Mouse (Mus musculus) cerebellum, adult 8-10 months (tissue): ENCODE measurements at regions not wholly inside any gene's neighbourhood (a gene's known extent, or its start where the extent isn't known, plus 50 kb on each side); places are given as distances from the start of the nearest gene placed in this dataset.

Experiments
- DNase-seq: peaks from one replicate; pipeline ENCODE4 v3.0.0; 2022

DNA sequence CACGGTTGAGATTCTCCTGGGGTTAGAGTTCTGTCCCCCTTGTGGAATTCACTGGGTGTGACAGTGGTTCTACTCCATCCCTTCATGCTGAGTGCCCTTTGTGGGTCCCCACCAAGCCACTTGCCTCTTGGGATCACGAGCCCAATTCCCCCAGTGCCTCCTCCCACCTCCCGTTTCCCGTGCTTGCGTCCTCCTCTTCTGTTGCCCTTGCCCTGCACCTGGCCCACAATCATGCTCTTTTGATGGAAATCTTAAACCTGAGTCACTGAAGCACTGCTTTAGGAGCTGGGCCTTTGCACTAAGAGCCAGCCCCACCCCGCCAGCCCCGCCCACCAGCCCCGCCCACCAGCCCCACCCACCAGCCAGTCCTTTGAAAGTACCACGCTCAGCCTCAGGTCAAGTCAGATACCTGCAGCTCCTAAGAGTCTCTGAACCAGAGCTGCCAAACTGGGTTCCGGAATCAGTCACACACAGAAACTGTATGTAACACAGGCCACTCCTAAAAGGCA lies 79.8 kb upstream of the Sertad2 start:
- DNase-seq: no peak

DNA sequence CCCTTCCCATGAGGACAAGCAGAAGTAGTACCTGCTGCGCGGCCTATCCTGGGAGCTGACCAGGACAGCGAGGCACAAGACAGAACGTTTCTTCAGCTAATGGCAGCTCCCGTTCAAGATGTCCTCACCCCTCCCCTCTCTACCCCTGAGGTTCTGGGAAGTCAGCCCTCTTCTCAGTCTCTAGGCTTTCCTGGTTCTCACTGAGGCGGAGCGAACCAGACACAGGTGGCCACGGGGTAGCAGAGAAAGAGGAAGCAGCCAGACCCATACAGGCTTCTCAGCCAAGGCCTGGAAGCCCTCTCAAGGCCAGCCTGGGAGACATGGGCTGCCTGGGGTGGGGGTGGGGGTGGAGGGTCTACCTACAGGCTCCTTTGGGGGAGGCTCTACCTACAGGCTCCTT lies 78.5 kb upstream of the Sertad2 start:
- DNase-seq: no peak

DNA sequence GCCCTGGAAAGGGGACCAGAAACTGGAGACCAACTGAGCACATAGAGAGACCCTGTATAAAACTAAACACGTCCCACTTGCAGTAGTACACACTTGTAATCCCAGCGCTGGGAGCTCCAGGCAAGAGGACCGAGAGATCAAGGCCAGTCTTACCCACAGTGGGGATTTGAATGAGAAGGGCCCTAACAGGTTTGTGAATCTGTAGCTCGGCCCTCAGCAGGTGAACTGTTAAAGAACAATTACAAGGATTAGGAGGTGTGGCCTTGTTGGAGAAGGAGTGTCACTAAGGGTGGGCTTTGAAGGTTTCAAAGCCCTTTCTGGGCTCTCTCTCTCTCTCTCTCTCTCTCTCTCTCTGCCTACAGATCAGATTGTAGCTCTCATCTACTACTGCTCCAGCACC lies 76.5 kb upstream of the Sertad2 start:
- no peak for DNase-seq

DNA sequence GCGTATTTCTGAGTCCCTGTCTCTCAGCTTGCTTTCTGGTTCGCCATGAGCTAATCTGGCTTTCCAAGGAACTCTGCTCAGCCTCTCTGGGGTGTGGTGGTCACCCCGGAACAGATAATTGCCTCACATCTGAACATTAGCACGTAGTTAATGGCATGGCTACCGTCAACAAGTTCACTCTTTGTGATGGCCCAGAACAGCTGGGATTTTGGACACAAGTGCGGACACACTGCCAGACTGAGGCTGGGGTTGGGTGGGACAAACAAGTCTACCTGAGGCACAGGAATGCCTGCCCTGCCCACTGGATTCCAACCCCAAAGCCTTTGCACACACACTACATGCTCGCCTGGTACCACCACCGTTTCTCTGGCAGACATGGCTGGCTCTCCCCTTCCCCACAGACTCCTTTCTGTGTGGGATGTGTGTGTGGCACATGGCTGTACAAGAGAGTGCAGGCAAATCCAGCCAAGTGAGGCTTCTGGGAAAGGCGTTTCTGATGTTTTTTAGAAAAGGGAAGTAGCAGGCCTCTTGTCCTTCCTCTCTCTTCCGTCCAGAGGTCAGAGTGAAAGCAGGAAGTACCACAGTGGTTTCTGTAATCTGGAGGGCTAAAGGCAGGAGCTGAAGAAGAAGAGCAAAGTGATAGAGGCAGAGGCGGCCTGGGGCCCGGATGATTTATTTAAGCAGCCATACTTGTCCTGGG lies 74.6 kb upstream of the Sertad2 start:
- no peak for DNase-seq

DNA sequence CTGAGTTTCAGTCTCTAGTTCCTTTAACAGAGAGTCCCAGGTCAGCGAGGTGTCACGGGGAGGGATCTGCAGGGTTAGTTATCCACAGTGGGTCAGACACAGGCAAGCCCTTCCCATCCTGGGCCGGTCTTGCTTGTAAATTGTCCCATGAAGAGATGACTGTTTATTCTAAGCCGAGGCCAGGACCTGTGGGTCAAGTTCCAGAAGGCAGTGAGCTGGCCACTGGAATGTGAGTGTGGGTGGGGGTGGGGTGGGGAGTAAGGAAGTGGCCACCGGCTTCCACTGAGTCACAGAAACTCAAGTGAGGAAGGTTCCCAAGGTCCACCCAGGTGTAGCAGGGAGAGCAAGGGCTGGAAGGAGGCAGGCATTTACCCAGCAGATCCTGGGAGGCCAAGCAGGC lies 73.7 kb upstream of the Sertad2 start:
- DNase-seq: no peak

DNA sequence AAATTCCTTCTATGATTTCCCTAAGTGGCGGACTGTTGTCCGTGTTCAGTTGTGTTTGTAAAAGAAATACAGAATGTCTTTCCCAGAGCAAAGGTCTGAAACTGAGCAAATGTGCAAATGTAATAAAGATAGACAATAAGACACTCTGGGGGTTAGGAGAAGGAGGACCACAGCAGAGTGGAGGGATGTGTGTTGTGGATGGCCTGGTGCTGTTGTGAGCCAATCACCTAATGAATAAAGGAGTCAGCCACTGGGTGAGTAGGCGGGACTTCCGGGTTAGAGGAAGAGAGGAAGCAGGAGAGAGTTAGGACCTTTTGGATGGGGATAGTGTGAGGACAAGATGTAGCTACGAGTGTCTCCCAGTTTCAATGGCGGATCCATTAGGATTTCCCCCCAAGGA lies 72.7 kb upstream of the Sertad2 start:
- no peak for DNase-seq

DNA sequence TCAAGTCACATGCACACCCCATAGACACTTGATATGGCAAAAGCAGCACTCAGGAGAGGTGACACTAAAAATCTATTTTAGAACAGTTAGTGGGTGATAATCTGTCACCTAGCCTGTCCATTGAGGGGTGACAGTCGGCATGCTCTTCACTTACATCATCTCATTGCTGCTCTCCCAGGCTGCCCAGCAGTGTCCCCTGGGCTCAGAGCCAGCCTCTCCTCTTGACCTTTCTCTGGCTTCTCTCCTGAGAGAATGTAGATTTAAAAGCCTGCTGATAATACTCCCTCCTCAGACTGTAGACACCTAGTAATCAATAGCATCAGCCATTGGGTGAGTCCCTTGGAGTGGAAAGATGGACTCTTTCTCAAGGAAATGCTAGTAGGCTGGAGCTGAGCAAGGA lies 70.7 kb upstream of the Sertad2 start:
- no peak for DNase-seq

DNA sequence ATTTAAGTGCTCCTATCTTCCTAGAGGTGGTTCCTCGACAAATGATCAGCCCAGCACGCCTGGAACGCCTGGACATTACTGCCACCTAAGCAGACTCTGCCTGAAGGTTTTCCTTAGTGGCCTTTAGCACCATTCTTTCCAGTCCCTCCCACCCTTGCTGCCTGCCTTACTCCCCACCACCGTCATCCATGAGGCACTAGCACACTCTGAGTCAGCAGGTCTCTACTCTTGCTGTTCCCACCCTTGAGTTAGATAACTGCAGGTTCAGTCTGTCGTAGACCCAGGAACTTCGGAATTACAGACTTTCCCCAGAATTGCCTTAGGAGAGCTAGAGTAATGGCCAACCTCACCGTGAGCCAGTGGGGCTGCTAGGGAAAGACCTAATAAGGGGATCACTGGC lies 67.4 kb upstream of the Sertad2 start:
- DNase-seq: no peak

DNA sequence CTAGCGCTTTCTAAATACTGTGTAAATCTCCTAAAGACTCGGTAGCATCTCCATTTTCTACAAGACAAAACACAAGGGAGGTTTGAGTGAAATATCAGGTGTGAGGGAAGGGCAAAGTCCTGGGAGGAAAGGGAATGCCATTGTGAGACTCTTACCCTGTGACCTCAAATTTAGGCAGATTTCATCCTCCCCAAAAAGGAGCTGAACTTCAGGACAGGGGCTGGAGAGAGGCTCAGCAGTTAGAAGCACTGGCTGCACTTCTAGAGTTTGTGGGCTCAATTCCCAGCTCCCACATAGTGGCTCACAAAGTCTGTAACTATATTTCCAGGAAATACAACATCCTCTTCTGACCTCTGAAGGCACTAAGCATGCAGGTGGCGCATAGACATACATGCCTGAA lies 66.6 kb upstream of the Sertad2 start:
- DNase-seq: no peak

DNA sequence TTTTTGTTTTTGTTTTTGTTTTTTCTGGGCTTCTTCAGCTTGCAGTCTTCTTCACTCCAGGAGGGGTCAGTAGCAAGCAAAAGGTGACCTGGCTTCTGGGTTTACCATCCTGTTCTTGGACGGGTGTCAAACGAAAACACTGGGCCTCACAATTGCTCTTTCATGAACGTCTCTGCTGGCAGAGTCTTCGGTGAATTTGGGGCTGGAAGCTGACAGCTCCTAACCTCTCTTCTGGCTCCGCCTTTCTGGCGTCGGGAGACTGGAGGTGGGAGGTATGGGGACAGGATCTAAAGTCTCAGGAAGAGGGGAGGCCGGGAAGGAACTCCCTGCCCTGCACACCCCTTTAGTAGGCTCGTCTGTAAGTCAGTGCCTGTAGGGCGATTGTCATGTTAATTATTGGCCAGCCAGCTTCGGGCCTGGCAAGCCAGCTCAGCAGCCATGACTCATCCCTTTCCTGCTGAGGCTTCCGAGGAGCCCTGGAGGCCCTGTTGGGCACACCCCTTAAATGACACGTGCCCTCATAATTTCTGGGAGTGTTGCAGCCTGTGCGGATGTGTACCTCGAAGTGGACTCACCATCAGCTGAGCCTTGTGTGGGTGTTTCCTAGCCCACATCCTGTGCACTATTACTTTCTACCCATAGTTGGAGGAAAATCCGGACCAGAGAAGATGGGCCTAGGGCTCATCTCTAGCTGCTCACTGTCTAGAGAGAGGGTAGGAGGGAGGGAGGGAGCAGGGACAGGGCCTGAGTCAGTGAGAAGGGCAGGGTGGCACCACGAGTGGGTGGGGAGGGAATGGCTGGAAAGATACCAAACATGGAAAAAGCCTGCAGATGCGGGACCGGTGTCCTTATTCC lies 65.6 kb upstream of the Sertad2 start:
- DNase-seq: peak; percentile 47

DNA sequence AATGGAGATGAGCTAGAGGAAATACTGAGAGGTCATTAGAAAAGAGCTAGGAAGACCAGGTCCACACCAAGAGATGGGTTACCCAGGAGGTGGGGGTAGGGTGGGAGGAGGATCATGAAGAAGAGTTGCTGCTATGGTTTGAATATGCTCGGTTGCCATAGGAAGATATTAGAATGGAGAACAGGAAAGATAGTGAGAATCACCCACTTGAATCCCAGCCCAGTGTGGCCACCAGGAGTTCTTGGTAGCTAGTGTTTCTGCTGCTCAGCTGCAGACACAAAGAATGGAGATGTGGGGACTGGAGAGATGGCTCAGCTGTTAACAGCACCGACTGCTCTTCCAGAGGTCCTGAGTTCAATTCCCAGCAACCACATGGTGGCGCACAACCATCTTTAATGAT lies 62.4 kb upstream of the Sertad2 start:
- DNase-seq: no peak

DNA sequence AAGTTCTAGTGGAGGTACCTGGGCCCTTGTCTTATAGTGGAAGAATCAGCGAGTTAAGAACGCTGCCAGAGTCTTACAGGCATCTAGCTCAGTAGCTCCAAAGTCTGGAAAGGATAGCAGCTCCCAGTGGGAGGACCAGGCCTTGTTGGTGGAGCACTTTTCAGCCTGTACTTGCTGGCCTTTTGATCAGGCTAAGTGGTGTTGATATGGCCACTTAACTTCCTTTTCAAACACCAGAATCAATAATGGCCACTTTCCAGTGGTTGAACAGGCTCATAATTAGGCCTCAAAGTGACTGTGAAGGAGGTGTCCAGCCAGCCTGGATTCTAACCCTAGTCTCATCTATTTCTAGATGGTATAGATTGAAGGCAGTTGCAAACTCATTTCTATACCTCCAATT lies 57.7 kb upstream of the Sertad2 start:
- no peak for DNase-seq
